Mouse (Mus musculus): ENCODE measurements around the gene Ccdc85b. TPM values are rescaled to one million over a fixed set of nuclear protein-coding genes. Genes with fewer than 3 reads are reported as not detected.
A peak's percentile ranks its signal among the peaks of the same experiment; 100 is the strongest.

Ccdc85b gene
- total and polyA plus RNA-seq, 2 experiments from 2014 or later, result 16.0 to 18.5 TPM

DNA sequence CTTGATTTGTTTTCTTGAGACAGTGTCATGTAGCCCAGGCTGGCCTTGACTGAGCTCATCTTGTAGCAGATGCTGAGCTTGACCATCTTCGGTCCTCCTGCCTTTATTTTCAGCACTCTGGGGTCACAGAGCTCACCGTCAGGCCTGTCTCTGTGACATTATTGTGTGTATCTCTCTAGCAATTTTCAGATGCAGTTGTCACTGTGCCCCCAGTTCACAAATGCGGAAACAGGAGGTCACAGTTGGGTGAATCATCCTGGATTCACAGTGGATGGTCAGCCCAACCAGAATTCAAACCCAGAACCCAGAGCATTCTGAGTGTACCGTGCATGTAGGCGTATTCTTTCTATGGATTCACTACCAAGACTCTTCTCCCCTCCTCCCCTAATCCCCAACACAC is 11.9 kb downstream of the Ccdc85b start:
- no peaks in the 10 kb centered on the region for H3K9me3 ChIP-seq (ENCODE audit: low read length)
- 87% methylated on average over 5 of the region's 5 CpGs for WGBS
- no peak overlapping the region for H3K9ac ChIP-seq (replicated peaks; ENCODE audit: low read length)
- DNase-seq (ENCODE audit: low spot score) (no peak), ATAC-seq (no peak)
- no peaks in the 10 kb centered on the region for H3K36me3 ChIP-seq (ENCODE audit: insufficient read depth, low read length)
- no peak overlapping the region for H3K27ac ChIP-seq
- H3K4me1 ChIP-seq (ENCODE audit: insufficient read depth, low read length), result peaks cover 4% of the 10 kb centered on the region
- peaks cover 29% of the 10 kb centered on the region for H3K27me3 ChIP-seq (ENCODE audit: insufficient read depth, low read length)
- H3K4me3 ChIP-seq (ENCODE audit: low read length), result no peak overlapping the region
- H3K4me2 ChIP-seq (ENCODE audit: low read depth, low read length), result no peak overlapping the region
- TF ChIP-seq CTCF (IDR thresholded peaks at IDR 0.05; ENCODE audit: low read depth), result no peak

DNA sequence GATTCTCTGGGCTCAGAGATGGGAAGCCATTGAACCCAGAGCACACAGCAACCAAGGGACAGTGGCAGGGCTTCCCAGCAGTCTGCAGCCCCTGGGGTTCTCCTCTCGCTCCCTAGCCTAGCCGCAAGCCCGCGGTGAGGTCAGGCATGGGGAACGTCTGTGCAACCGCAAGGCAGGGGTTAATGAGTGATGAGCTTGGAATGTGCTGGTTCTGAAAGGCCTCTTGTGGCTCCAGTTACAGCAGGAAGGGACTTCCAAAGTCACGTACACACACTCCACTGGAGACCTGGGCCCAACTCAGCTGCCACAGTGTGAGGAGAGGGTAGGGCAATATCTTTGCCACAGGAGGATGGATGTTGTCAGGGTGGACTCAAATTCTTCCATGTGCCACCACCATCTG is 12.7 kb downstream of the Ccdc85b start:
- Histone ChIP-seq H3K4me2 (ENCODE audit: low read depth, low read length) (no peak overlapping the region), H3K27ac (no peak overlapping the region), H3K4me3 (ENCODE audit: low read length) (no peak overlapping the region), H3K36me3 (ENCODE audit: insufficient read depth, low read length) (no peaks in the 10 kb centered on the region), H3K27me3 (ENCODE audit: insufficient read depth, low read length) (peaks cover 26% of the 10 kb centered on the region), H3K9me3 (ENCODE audit: low read length) (no peaks in the 10 kb centered on the region), H3K9ac (replicated peaks; ENCODE audit: low read length) (no peak overlapping the region), H3K4me1 (ENCODE audit: insufficient read depth, low read length) (peaks cover 4% of the 10 kb centered on the region)
- TF ChIP-seq CTCF (IDR thresholded peaks at IDR 0.05; ENCODE audit: low read depth), result no peak
- ATAC-seq, result no peak
- WGBS, result 29% methylated on average over 7 of the region's 7 CpGs
- DNase-seq (ENCODE audit: low spot score), result no peak

DNA sequence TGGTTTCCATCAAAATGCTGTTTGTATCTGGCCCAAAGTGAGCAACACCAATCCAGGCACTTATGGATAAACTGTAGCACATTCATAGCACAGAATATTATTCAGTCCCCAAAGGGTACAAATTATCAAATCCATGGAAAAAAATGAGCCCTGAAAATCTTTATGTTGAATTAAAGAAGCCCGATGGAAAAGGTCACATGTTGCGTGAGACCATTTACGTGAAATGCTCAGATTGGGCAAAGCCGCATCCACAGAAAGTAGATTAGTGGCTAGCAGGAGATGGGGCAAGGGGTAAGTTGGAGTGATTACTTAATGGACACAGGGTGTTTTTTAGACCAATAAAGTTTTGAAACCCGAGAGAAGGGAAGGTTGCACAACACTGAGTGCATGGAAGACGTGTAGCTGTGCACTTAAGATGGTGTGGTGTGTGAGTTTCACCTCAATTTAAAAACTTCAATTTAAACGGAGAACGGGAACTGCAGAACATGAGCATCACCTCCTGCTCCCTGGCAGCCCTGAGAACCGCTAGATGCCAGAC is 13.3 kb downstream of the Ccdc85b start:
- Histone ChIP-seq H3K4me3 (ENCODE audit: low read length) (no peak overlapping the region), H3K27me3 (ENCODE audit: insufficient read depth, low read length) (peaks cover 26% of the 10 kb centered on the region), H3K9ac (replicated peaks; ENCODE audit: low read length) (no peak overlapping the region), H3K27ac (no peak overlapping the region), H3K4me2 (ENCODE audit: low read depth, low read length) (no peak overlapping the region), H3K36me3 (ENCODE audit: insufficient read depth, low read length) (no peaks in the 10 kb centered on the region), H3K4me1 (ENCODE audit: insufficient read depth, low read length) (peaks cover 4% of the 10 kb centered on the region), H3K9me3 (ENCODE audit: low read length) (no peaks in the 10 kb centered on the region)
- ATAC-seq, result no peak
- DNase-seq (ENCODE audit: low spot score), result no peak
- WGBS, result 70% methylated on average over 9 of the region's 9 CpGs
- no peak for TF ChIP-seq CTCF (IDR thresholded peaks at IDR 0.05; ENCODE audit: low read depth)

DNA sequence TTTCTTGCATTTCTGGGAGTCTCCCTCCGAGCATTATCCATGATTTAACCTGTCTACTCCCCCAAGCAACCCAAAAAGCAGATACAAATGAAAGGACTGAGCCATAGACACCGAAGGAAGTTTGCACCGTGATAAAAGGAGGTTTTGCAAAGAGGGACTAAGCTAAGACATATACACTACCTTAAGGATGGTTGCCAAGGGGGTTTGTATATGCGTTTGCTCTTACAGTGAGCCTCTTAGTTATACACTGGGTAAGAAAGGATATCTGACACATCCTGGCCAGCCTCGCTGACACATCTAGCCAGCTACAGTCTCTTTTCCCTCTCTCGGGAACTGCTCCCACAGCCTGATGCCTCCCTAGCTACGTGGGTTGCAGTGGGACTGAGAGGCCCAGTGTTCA is 23.7 kb downstream of the Ccdc85b start:
- no peaks in the 10 kb centered on the region for H3K36me3 ChIP-seq (ENCODE audit: insufficient read depth, low read length)
- no peaks in the 10 kb centered on the region for H3K9me3 ChIP-seq (ENCODE audit: low read length)
- H3K4me2 ChIP-seq (ENCODE audit: low read depth, low read length), result peak overlapping the region; percentile 53; the same call in 1 of the 2 replicates
- WGBS, result 69% methylated on average over 7 of the region's 7 CpGs
- ATAC-seq, result no peak
- no peaks in the 10 kb centered on the region for H3K27me3 ChIP-seq (ENCODE audit: insufficient read depth, low read length)
- no peak for TF ChIP-seq CTCF (IDR thresholded peaks at IDR 0.05; ENCODE audit: low read depth)
- H3K9ac ChIP-seq (replicated peaks; ENCODE audit: low read length), result no peak overlapping the region
- no peak for DNase-seq (ENCODE audit: low spot score)
- 0 out of 2 replicates have a peak overlapping the region, but pooled peaks have one; percentile 15 for H3K4me3 ChIP-seq (ENCODE audit: low read length)
- H3K27ac ChIP-seq, result 0 out of 2 replicates have a peak overlapping the region, but pooled peaks have one; percentile 60
- peaks cover 12% of the 10 kb centered on the region; the same call in 1 of the 2 replicates for H3K4me1 ChIP-seq (ENCODE audit: insufficient read depth, low read length)

DNA sequence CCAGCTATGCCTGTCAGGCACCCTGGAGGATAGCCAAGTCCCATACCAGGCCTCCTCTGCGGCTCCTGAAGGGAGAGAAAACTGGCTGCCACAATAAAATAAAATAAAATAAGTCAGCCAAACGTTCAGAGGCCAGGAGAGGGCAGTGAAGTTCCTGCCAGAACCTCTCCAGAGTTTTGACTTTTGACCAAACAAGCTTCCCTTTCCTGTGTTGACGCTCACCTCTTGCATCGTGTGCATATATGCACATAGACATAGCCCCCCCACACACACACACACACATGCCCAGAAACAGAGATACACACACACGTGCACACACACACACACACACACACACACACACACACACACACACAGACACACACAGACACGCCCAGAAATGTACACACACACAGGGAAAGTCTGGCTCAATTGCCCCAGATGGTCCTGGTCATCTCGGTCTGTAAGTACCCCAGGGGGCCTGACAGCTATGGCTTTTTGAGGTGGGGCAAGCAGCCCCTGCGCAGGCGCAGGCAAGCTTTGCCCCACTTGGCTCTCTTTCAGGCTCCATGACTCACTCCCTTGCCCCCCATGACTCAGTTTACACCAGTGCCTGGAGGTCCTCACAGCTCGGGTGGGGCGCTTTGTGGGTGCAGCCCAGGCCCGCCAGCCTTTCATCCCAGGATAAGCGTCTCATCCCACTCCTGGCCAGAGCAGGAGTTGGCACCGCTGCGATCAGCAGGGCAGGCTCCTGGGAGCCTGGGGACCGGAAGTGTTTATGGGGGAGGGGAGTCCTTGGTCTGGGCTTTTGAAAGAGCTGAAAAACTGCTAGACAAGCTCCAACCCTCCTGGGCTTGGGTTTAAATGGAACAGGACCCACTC is 24.5 kb downstream of the Ccdc85b start:
- H3K27ac ChIP-seq, result peak overlapping the region; percentile 60; the same call in 1 of the 2 replicates
- no peaks in the 10 kb centered on the region for H3K9me3 ChIP-seq (ENCODE audit: low read length)
- peak; percentile 63 for TF ChIP-seq CTCF (IDR thresholded peaks at IDR 0.05; ENCODE audit: low read depth)
- 0 out of 2 replicates have a peak overlapping the region, but pooled peaks have one; percentile 9 for H3K9ac ChIP-seq (replicated peaks; ENCODE audit: low read length)
- peak overlapping the region; percentile 53 for H3K4me2 ChIP-seq (ENCODE audit: low read depth, low read length)
- DNase-seq (ENCODE audit: low spot score) (peak; percentile 65), ATAC-seq (peak; percentile 61)
- no peaks in the 10 kb centered on the region for H3K27me3 ChIP-seq (ENCODE audit: insufficient read depth, low read length)
- H3K36me3 ChIP-seq (ENCODE audit: insufficient read depth, low read length), result no peaks in the 10 kb centered on the region
- 8% methylated on average over 16 of the region's 16 CpGs for WGBS
- peaks cover 12% of the 10 kb centered on the region; the same call in 1 of the 2 replicates for H3K4me1 ChIP-seq (ENCODE audit: insufficient read depth, low read length)
- H3K4me3 ChIP-seq (ENCODE audit: low read length), result peak overlapping the region; percentile 15; the same call in 1 of the 2 replicates

DNA sequence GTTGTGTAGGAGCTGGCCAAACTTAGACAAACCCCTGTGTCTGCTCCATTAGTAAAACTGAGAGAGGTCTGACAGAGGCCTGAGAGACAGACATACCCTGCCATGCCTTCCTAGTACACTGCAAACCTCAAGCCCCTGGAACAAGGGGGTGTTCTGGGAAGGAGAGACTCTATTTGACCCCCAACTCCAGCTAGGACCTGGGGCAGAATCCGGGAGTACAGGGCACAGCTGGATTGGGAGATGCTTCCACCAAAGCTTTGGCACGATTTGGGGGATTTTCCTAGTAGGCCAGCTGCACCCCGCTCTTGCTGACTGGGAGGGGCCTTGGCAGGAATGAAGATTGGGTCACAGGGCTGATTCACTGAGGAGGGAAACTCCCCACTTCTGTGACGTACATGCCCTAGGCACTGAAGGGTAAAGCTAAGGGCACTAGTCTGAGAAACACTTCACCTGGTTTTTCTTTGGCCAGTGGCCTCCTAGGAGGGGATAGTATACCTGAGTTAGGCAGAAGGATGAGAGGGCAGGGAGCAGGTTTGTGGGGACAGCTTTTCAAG is 25.7 kb downstream of the Ccdc85b start:
- Histone ChIP-seq H3K27me3 (ENCODE audit: insufficient read depth, low read length) (no peaks in the 10 kb centered on the region), H3K4me1 (ENCODE audit: insufficient read depth, low read length) (peaks cover 12% of the 10 kb centered on the region; the same call in 1 of the 2 replicates), H3K36me3 (ENCODE audit: insufficient read depth, low read length) (no peaks in the 10 kb centered on the region), H3K9me3 (ENCODE audit: low read length) (no peaks in the 10 kb centered on the region), H3K4me3 (ENCODE audit: low read length) (no peak overlapping the region), H3K9ac (replicated peaks; ENCODE audit: low read length) (no peak overlapping the region), H3K27ac (no peak overlapping the region), H3K4me2 (ENCODE audit: low read depth, low read length) (no peak overlapping the region)
- no peak for TF ChIP-seq CTCF (IDR thresholded peaks at IDR 0.05; ENCODE audit: low read depth)
- 73% methylated on average over 4 of the region's 4 CpGs for WGBS
- DNase-seq (ENCODE audit: low spot score) (no peak), ATAC-seq (no peak)

Measured in hindbrain, postnatal 0 days (tissue).